Mouse (Mus musculus) macrophage (primary cell): ENCODE data around the gene Slc31a1. TPM values are rescaled to one million over a fixed set of nuclear protein-coding genes. Genes with fewer than 3 reads are reported as not detected.

Experiments used
- H3K27ac ChIP-seq: fragments of 350-480 bp; formaldehyde crosslinking; 2 replicates; pipeline ENCODE4 v1.9.0; 2021
- H3K36me3 ChIP-seq: fragments of 350-480 bp; formaldehyde crosslinking; 2 replicates; pipeline ENCODE4 v1.9.0; 2021; ENCODE audit errors: inconsistent target
- H3K4me3 ChIP-seq: fragments of 350-480 bp; formaldehyde crosslinking; 2 replicates; pipeline ENCODE4 v1.9.0; 2021; ENCODE audit errors: inconsistent target
- H3K79me2 ChIP-seq: fragments of 350-480 bp; formaldehyde crosslinking; 2 replicates; pipeline ENCODE4 v1.9.0; 2021; ENCODE audit errors: inconsistent target
- WGBS: methylation state at CpG from one replicate; pipeline ENCODE4 v1.1.7; 2026; ENCODE audit warnings: inconsistent platforms; ENCODE audit not compliant: missing documents; 5-methylcytosine and 5-hydroxymethylcytosine counted together
- polyA plus RNA-seq: library from polyadenylated mRNA; stranded (reverse); fragments of 250-400 nt; gene quantifications from 3 replicates; pipeline ENCODE4 v1.2.4, GENCODE M21; 2018; ENCODE audit warnings: inconsistent platforms

Gene Slc31a1
- polyA plus RNA-seq, 1 experiment from 2014 or later: 73.8 TPM

- Histone ChIP-seq H3K79me2 (no peaks in the 10 kb centered on the region), H3K27ac (no peak overlapping the region), H3K36me3 (no peaks in the 10 kb centered on the region), H3K4me3 (no peak overlapping the region)
- WGBS: 93% methylated on average over 3 of the region's 3 CpGs
These were observed 76.8 kb downstream of the Slc31a1 start for GRCm38 (mm10) chr4:62437256-62437778.

GRCm38 (mm10) chr4:62437871-62438270, 77.3 kb downstream of the Slc31a1 start:
- no peak overlapping the region for H3K27ac ChIP-seq
- H3K4me3 ChIP-seq: no peak overlapping the region
- 97% methylated on average over 7 of the region's 7 CpGs for WGBS
- H3K36me3 ChIP-seq: no peaks in the 10 kb centered on the region
- H3K79me2 ChIP-seq: no peaks in the 10 kb centered on the region

GRCm38 (mm10) chr4:62439793-62440192, 79.3 kb downstream of the Slc31a1 start:
- no peak overlapping the region for H3K27ac ChIP-seq
- no peak overlapping the region for H3K4me3 ChIP-seq
- no peaks in the 10 kb centered on the region for H3K36me3 ChIP-seq
- H3K79me2 ChIP-seq: no peaks in the 10 kb centered on the region
- WGBS: 31% methylated on average over 4 of the region's 4 CpGs

DNA sequence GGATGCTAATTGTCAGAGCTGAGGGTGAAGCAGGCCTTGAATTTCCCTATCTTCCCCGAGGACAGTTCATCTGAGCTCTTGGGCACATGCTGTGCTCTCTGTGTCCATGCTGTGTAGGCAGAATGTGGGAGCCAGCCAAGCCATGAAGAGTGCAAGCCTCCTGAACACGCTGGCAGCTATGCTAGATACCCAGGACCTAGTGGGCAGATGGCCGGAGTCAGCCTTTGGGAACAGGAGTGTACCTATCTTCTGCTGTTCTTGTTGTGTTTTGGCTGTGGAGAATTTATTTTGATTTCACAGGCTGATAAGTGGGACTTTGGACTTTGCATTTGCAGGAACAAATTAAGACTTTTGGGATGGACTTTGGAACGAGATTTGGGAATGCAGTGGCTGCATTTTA, 80.0 kb downstream of the Slc31a1 start:
- H3K27ac ChIP-seq: no peak overlapping the region
- H3K36me3 ChIP-seq: no peaks in the 10 kb centered on the region
- no peaks in the 10 kb centered on the region for H3K79me2 ChIP-seq
- 87% methylated on average over 3 of the region's 4 CpGs for WGBS
- no peak overlapping the region for H3K4me3 ChIP-seq

- H3K27ac ChIP-seq: no peak overlapping the region
- 93% methylated on average over 4 of the region's 4 CpGs for WGBS
- H3K4me3 ChIP-seq: no peak overlapping the region
- no peaks in the 10 kb centered on the region for H3K36me3 ChIP-seq
- no peaks in the 10 kb centered on the region for H3K79me2 ChIP-seq
These were observed 80.5 kb downstream of the Slc31a1 start for GRCm38 (mm10) chr4:62440986-62441385.

Other genes starting within 250 kb of the Slc31a1 start
- not detected in 3 replicates for gene Mup21, start 209.9 kb upstream of the Slc31a1 start, polyA plus RNA-seq
- gene Zfp37, start 129.7 kb upstream of the Slc31a1 start, polyA plus RNA-seq: 0.04 TPM in 1 of 3 replicates, not detected in the others
- gene Slc31a2, start 98.2 kb upstream of the Slc31a1 start, polyA plus RNA-seq: 40.1 to 89.6 TPM (median 57.2 TPM) in 3 replicates
- 137 to 171 TPM (median 154 TPM) in 3 replicates for gene Fkbp15, start 179 bp upstream of the Slc31a1 start, polyA plus RNA-seq
- 50.7 to 54.2 TPM (median 53.2 TPM) in 3 replicates for gene Cdc26, start 47.9 kb downstream of the Slc31a1 start, polyA plus RNA-seq
- gene Prpf4, start 48.1 kb downstream of the Slc31a1 start, polyA plus RNA-seq: 6.8 to 12.3 TPM (median 10.3 TPM) in 3 replicates
- gene Rnf183, start 74.5 kb downstream of the Slc31a1 start, polyA plus RNA-seq: not detected in 3 replicates
- gene Wdr31, start 110.2 kb downstream of the Slc31a1 start, polyA plus RNA-seq: 0.09 TPM in 1 of 3 replicates, not detected in the others
- 0.13 to 0.17 TPM in 2 of 3 replicates, not detected in the other for gene Bspry, start 119.3 kb downstream of the Slc31a1 start, polyA plus RNA-seq
- 1.3 to 3.1 TPM (median 1.4 TPM) in 3 replicates for gene Hdhd3, start 142.7 kb downstream of the Slc31a1 start, polyA plus RNA-seq
- gene Alad, start 159.2 kb downstream of the Slc31a1 start, polyA plus RNA-seq: 5.7 to 18.2 TPM (median 8.2 TPM) in 3 replicates
- gene Pole3, start 164.3 kb downstream of the Slc31a1 start, polyA plus RNA-seq: 25.5 to 44.3 TPM (median 40.8 TPM) in 3 replicates
- 0.87 to 3.3 TPM (median 2.3 TPM) in 3 replicates for gene 4933430I17Rik, start 164.6 kb downstream of the Slc31a1 start, polyA plus RNA-seq
- gene Rgs3, start 199.1 kb downstream of the Slc31a1 start, polyA plus RNA-seq: 12.8 to 17.4 TPM (median 14.9 TPM) in 3 replicates